Mouse (Mus musculus) left cerebral cortex, postnatal 10 days (tissue): ENCODE results near the gene Gimap9. TPM values are rescaled to one million over a fixed set of nuclear protein-coding genes. Genes with fewer than 3 reads are reported as not detected.

Source experiments
- DNase-seq, 2 experiments: peaks; one replicate each; pipeline ENCODE4 v3.0.0; 2021 to 2022; ENCODE audit warnings: low spot score in 2 of 2, mixed read lengths in 1 of 2; ENCODE audit errors: extremely low spot score in 1 of 2
- intact Hi-C: fragments of 180-260 bp; cut with DNase I; formaldehyde crosslinking; loops from one replicate; pipeline ENCODE4 v1.15.1; 2025
- total RNA-seq, 2 experiments: library from RNA; stranded (reverse); gene quantifications; 2 replicates each; pipeline ENCODE4 v1.2.3; 2021

The Gimap9 gene
- total RNA-seq, 2 experiments from 2014 or later, result 1.2 to 1.4 TPM

GRCm38 (mm10) chr6:48684319-48684718 lies 8.4 kb downstream of the Gimap9 start, which contains the start of gene Gimap4:
Gimap4 (plus strand) TSS chr6:48684549.
- intact Hi-C loops, result no loop called here
- no peak for DNase-seq

GRCm38 (mm10) chr6:48684806-48685205 lies 8.9 kb downstream of the Gimap9 start:
- DNase-seq, result no peak
- intact Hi-C loops, result no loop called here

- intact Hi-C loops, result no loop called here
- no peak for DNase-seq
Measured at GRCm38 (mm10) chr6:48685251-48685650, 9.3 kb downstream of the Gimap9 start.

- DNase-seq, result no peak
- intact Hi-C loops, result no loop called here
Measured at GRCm38 (mm10) chr6:48685694-48686665, 10.1 kb downstream of the Gimap9 start.

- intact Hi-C loops, result no loop called here
- no peak for DNase-seq
Measured at GRCm38 (mm10) chr6:48687077-48687476, 11.1 kb downstream of the Gimap9 start.

GRCm38 (mm10) chr6:48689320-48689719 lies 13.4 kb downstream of the Gimap9 start:
- DNase-seq, result no peak
- intact Hi-C loops, result no loop called here

GRCm38 (mm10) chr6:48692962-48693361 lies 17.0 kb downstream of the Gimap9 start:
- intact Hi-C loops, result no loop called here
- no peak for DNase-seq

- DNase-seq, result no peak
- intact Hi-C loops, result no loop called here
Measured at GRCm38 (mm10) chr6:48696830-48697554, 21.1 kb downstream of the Gimap9 start.

- DNase-seq, result no peak
- intact Hi-C loops, result no loop called here
Measured at GRCm38 (mm10) chr6:48697555-48697930, 21.6 kb downstream of the Gimap9 start.

- DNase-seq, result no peak
- intact Hi-C loops, result no loop called here
Measured at GRCm38 (mm10) chr6:48698066-48698856, 22.3 kb downstream of the Gimap9 start.

GRCm38 (mm10) chr6:48698888-48699287 lies 23.0 kb downstream of the Gimap9 start:
- no peak for DNase-seq
- intact Hi-C loops, result no loop called here

- DNase-seq, result no peak
- intact Hi-C loops, result no loop called here
Measured at GRCm38 (mm10) chr6:48700251-48701075, 24.5 kb downstream of the Gimap9 start.

- intact Hi-C loops, result no loop called here
- DNase-seq, result no peak
Measured at GRCm38 (mm10) chr6:48702146-48702545, 26.2 kb downstream of the Gimap9 start.

- DNase-seq, result no peak
- intact Hi-C loops, result no loop called here
Measured at GRCm38 (mm10) chr6:48702601-48703000, 26.7 kb downstream of the Gimap9 start.

GRCm38 (mm10) chr6:48704146-48704545 lies 28.2 kb downstream of the Gimap9 start:
- no peak for DNase-seq
- intact Hi-C loops, result no loop called here

GRCm38 (mm10) chr6:48706130-48706529 lies 30.2 kb downstream of the Gimap9 start:
- intact Hi-C loops, result no loop called here
- no peak for DNase-seq

GRCm38 (mm10) chr6:48718455-48718854 lies 42.5 kb downstream of the Gimap9 start, which contains the start of the genes Gm28053 and Gimap7:
Gm28053 (plus strand) TSS chr6:48718607.
Gimap7 (plus strand) TSS chr6:48718621.
- DNase-seq, result no peak
- intact Hi-C loops, result no loop called here

- intact Hi-C loops, result no loop called here
- no peak for DNase-seq
Measured at GRCm38 (mm10) chr6:48720326-48720725, 44.4 kb downstream of the Gimap9 start.
